Mouse (Mus musculus): ENCODE data around the gene Gm10181.
"Not testable (repeated sequence)": the region's sequence is repeated elsewhere in the genome, so short reads cannot be mapped to it uniquely, and the experiment has no call there.

GRCm38 (mm10) chr9:25123590-25123989 lies 34.4 kb downstream of the Gm10181 start:
- TF ChIP-seq POLR2A (IDR thresholded peaks at IDR 0.05; ENCODE audit: low read depth, low read length); CTCF (conservative IDR thresholded peaks at IDR 0.05 in 1 of 2, IDR thresholded peaks at IDR 0.05 in 1 of 2; ENCODE audit: low read depth in 2 of 2, low read length in 2 of 2); HCFC1 (IDR thresholded peaks at IDR 0.05; ENCODE audit: low read depth, low read length); PAX5 (IDR thresholded peaks at IDR 0.05; ENCODE audit: low read length); RAD21 (IDR thresholded peaks at IDR 0.05; ENCODE audit: low read depth, low read length); UBTF (IDR thresholded peaks at IDR 0.05; ENCODE audit: low read depth, low read length); RCOR1 (conservative IDR thresholded peaks at IDR 0.05; ENCODE audit: low read depth, low read length); CHD1 (IDR thresholded peaks at IDR 0.05; ENCODE audit: low read depth, low read length); E2F4 (IDR thresholded peaks at IDR 0.05; ENCODE audit: insufficient replicate concordance, low read depth, low read length); ZMIZ1 (IDR thresholded peaks at IDR 0.05; ENCODE audit: low read depth, low read length); NRF1 (IDR thresholded peaks at IDR 0.05; ENCODE audit: low read depth, low read length); ELF1 (IDR thresholded peaks at IDR 0.05; ENCODE audit: low read depth, low read length): not testable (repeated sequence)
- peak; percentile 66 for TF ChIP-seq EP300 (IDR thresholded peaks at IDR 0.05; ENCODE audit: low read length)

Measured in CH12.LX (cell line).